Mouse (Mus musculus) liver, embryonic 14.5 days (tissue): ENCODE results near the gene Tipin.
A peak's percentile ranks its signal among the peaks of the same experiment; 100 is the strongest.

Experiments used
- CTCF ChIP-seq: IDR thresholded peaks from 2 replicates; pipeline ENCODE4 v1.5.1; 2016; ENCODE audit warnings: antibody characterized with exemption, low read depth, control low read depth
- EP300 ChIP-seq: IDR thresholded peaks from 2 replicates; pipeline ENCODE4 v1.6.1; 2016; ENCODE audit warnings: antibody characterized with exemption, low read depth

DNA sequence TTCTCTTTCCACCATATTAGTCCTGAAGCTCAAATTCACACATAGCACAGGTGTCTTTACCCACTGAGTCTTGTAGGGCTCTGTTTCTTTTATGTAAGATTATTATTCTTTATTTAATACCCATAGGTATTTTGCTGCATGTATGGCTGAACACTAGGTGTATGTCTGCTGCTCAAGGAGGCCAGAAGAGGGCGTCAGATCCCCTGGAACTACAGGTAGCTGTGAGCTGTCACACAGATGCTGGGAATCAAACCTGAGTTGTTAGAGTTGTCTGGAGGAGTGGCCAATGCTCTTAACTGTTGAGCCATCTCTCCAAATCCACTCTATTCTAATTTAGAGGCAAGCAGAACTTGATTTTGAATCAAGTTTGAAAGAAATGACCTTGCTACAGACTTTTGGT lies 30.7 kb downstream of the Tipin start:
- TF ChIP-seq CTCF (peak; percentile 49), EP300 (no peak)
